In the genomic region with DNA sequence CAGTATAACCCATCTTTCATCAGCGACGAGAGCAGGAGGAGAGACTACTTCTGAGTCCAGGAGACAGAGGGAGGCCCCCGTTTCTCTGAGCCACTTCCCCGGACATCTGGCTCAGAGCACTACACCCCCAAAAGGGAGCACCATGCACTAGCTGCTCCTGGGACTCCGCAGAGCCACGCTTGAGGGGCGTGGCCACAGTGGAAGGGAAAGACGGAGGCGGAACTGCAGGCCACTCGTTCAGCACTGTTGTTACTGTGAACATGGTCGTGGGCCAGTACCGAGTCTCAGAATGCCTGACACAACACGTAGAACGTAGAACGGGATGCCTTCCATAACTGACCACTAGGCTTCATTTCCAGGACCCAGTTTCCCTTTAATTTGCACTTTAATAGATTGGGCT, we compare ENCODE assay signal across 21 mouse cellular contexts. TPM values are rescaled to one million over a fixed set of nuclear protein-coding genes. Genes with fewer than 3 reads are reported as not detected.
DNase-seq lines count a peak whose midpoint lies in the region; ATAC-seq lines count a peak whose summit lies in the region.
"Had no signal": no experiment of that assay in that cellular context is flagged by ENCODE, and none has a peak within 500 bp of the region (broad histone marks: within the 10 kb centered on the region; RNA-seq: fewer than 3 reads in every experiment).

No protein-coding gene starts in this region.

- no peaks in the 10 kb centered on the region for H3K9me3 ChIP-seq in intestine, embryonic 16.5 days (ENCODE audit: control insufficient read depth, low read length)
- no peaks in the 10 kb centered on the region for H3K9me3 ChIP-seq in intestine, embryonic 15.5 days
- H3K9me3 ChIP-seq in liver, embryonic 11.5 days (ENCODE audit: control insufficient read depth, low read length) = no peaks in the 10 kb centered on the region
- H3K9me3 ChIP-seq: forebrain, embryonic 10.5 days; heart, embryonic 10.5 days; hindbrain, embryonic 13.5 days; limb, embryonic 10.5 days; liver, embryonic 15.5 days had no signal

- peak; percentile 83 for DNase-seq in ZHBTc4 (ENCODE audit: low read depth, low spot score)
- DNase-seq in liver, embryonic 11.5 days (ENCODE audit: low spot score) = no peak
- DNase-seq in testis, postnatal 14 days (ENCODE audit: low spot score) = peak; percentile 27
- DNase-seq in gastrocnemius, postnatal 14 days = no peak
- DNase-seq in frontal cortex, postnatal 14 days (ENCODE audit: low spot score in 2 of 2) = no peak
- DNase-seq in kidney, postnatal 10 days = no peak
- DNase-seq: cerebellum, adult 9-10 months; gastrocnemius, postnatal 25 days; heart, postnatal 10 days; right cerebral cortex, postnatal 4 days had no signal

- H3K27me3 ChIP-seq in intestine, embryonic 16.5 days (replicated peaks; ENCODE audit: control insufficient read depth, insufficient read depth, low read length) = no peaks in the 10 kb centered on the region
- H3K27me3 ChIP-seq in intestine, embryonic 15.5 days (replicated peaks) = no peaks in the 10 kb centered on the region
- no peaks in the 10 kb centered on the region for H3K27me3 ChIP-seq in liver, embryonic 11.5 days (replicated peaks; ENCODE audit: control insufficient read depth, insufficient read depth, low read length)
- H3K27me3 ChIP-seq: hindbrain, embryonic 13.5 days; liver, embryonic 15.5 days had no signal

- peaks cover 16% of the 10 kb centered on the region for H3K4me1 ChIP-seq in intestine, embryonic 16.5 days (ENCODE audit: control insufficient read depth, insufficient read depth, low read length)
- H3K4me1 ChIP-seq in intestine, embryonic 15.5 days (replicated peaks) = peaks cover 7% of the 10 kb centered on the region
- peaks cover 22% of the 10 kb centered on the region for H3K4me1 ChIP-seq in liver, embryonic 11.5 days (replicated peaks; ENCODE audit: control insufficient read depth, insufficient read depth, low read length)

- peak overlapping the region; percentile 92 for H3K27ac ChIP-seq in intestine, embryonic 16.5 days (ENCODE audit: low read length)
- no peak overlapping the region for H3K27ac ChIP-seq in intestine, embryonic 15.5 days
- no peak overlapping the region for H3K27ac ChIP-seq in liver, embryonic 11.5 days (ENCODE audit: low read depth, low read length)
- H3K27ac ChIP-seq: forebrain, embryonic 10.5 days; heart, embryonic 10.5 days; hindbrain, embryonic 13.5 days; kidney, postnatal 0 days; layer of hippocampus, adult 2 months; limb, embryonic 10.5 days; liver, embryonic 15.5 days had no signal

- intact Hi-C loops in gastrocnemius, postnatal 14 days (cut with DNase I; ENCODE audit: low total_unique reads) = no loop called here

- no peak overlapping the region for H3K9ac ChIP-seq in intestine, embryonic 16.5 days (ENCODE audit: low read depth, low read length)
- H3K9ac ChIP-seq in intestine, embryonic 15.5 days = no peak overlapping the region
- no peak overlapping the region for H3K9ac ChIP-seq in liver, embryonic 11.5 days (ENCODE audit: low read depth, low read length)
- H3K9ac ChIP-seq: hindbrain, embryonic 13.5 days; liver, embryonic 15.5 days had no signal

- peaks cover 5% of the 10 kb centered on the region; the same call in 1 of the 2 replicates for H3K36me3 ChIP-seq in intestine, embryonic 16.5 days (ENCODE audit: control insufficient read depth, insufficient read depth, low read length)
- 0 out of 2 replicates have a peak, but pooled peaks cover 2% of the 10 kb centered on the region for H3K36me3 ChIP-seq in intestine, embryonic 15.5 days
- no peaks in the 10 kb centered on the region for H3K36me3 ChIP-seq in liver, embryonic 11.5 days (ENCODE audit: control insufficient read depth, insufficient read depth, low read length)

- 69% methylated on average over 15 of the region's 15 CpGs for WGBS in intestine, embryonic 16.5 days
- 61% methylated on average over 15 of the region's 15 CpGs for WGBS in intestine, embryonic 15.5 days
- WGBS in liver, embryonic 11.5 days = 55% methylated on average over 15 of the region's 15 CpGs

- H3K4me2 ChIP-seq in intestine, embryonic 16.5 days (ENCODE audit: low read depth, low read length) = no peak overlapping the region
- no peak overlapping the region for H3K4me2 ChIP-seq in intestine, embryonic 15.5 days (replicated peaks)
- H3K4me2 ChIP-seq in liver, embryonic 11.5 days = peak overlapping the region; percentile 46
- H3K4me2 ChIP-seq: hindbrain, embryonic 13.5 days; liver, embryonic 15.5 days; midbrain, embryonic 11.5 days had no signal

- no peak overlapping the region for H3K4me3 ChIP-seq in intestine, embryonic 16.5 days (ENCODE audit: low read length)
- no peak overlapping the region for H3K4me3 ChIP-seq in intestine, embryonic 15.5 days (replicated peaks)
- H3K4me3 ChIP-seq in liver, embryonic 11.5 days (ENCODE audit: low read depth, low read length) = peak overlapping the region; percentile 10; the same call in 1 of the 2 replicates
- H3K4me3 ChIP-seq: forebrain, embryonic 10.5 days; heart, embryonic 10.5 days; hindbrain, embryonic 13.5 days; layer of hippocampus, adult 2 months; limb, embryonic 10.5 days; liver, embryonic 15.5 days had no signal

- peak; percentile 24; the same call in 1 of the 2 replicates for ATAC-seq in intestine, embryonic 16.5 days
- ATAC-seq in intestine, embryonic 15.5 days = no peak
- ATAC-seq in liver, embryonic 11.5 days (replicated peaks; ENCODE audit: low FRiP score) = peak; percentile 32; the same call in 1 of the 2 replicates

RNA-seq across cellular contexts. Expression of a gene that starts 27.1 kb away (rescaled TPM):
- polyA plus RNA-seq in intestine, embryonic 16.5 days (2015; fragmentation: Nextera tagmentation; extraction: Ambion mirVana) = 358 and 407 TPM in 2 replicates
- 209 and 261 TPM in 2 replicates for polyA plus RNA-seq in intestine, embryonic 15.5 days (2015; fragmentation: Nextera tagmentation; extraction: Ambion mirVana)
- 10.1 and 10.4 TPM in 2 replicates for polyA plus RNA-seq in liver, embryonic 11.5 days (2014; fragmentation: Nextera tagmentation; extraction: Ambion mirVana)
- not detected for total RNA-seq in gastrocnemius, postnatal 14 days (2021)
- total RNA-seq: gastrocnemius, postnatal 25 days; layer of hippocampus, adult 2 months had no signal
- polyA plus RNA-seq: embryonic facial prominence, embryonic 14.5 days; hindbrain, embryonic 13.5 days; kidney, postnatal 0 days had no signal

Comparison
In these comparisons a context has a peak if more than half of its experiments do, and no peak if none do; other contexts are left out.
1. DNase-seq: peak in ZHBTc4 (single experiment) and testis, postnatal 14 days (single experiment); none in liver, embryonic 11.5 days (single experiment), gastrocnemius, postnatal 14 days (single experiment), frontal cortex, postnatal 14 days (0 of 2) and kidney, postnatal 10 days (single experiment).
2. RNA of a gene that starts 27.1 kb away (polyA plus RNA-seq): 358 to 407 TPM in intestine, embryonic 16.5 days and 209 to 261 TPM in intestine, embryonic 15.5 days; 10.1 to 10.4 TPM in liver, embryonic 11.5 days; every median in the first group is over 10 times any median in the second.